9 mouse cellular contexts compared by ENCODE assay signal in the genomic region with DNA sequence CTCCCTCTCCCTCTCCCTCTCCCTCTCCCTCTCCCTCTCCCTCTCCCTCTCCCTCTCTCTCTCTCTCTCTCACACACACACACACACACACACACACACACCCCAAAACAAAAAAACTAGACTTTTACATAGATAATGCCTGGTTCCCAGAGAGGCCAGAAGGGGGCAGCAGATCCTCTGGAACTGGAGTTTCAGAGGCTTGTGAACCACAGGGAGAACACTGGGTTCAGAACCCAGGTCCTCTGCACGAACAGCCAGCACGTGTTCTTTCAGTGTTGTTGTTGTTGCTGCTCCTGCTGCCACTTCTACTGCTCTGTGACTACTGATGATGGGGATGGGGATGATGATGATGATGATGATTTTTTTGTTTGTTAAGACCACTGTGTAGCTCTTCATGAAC.
DNase-seq lines count a peak whose midpoint lies in the region; ATAC-seq and TF ChIP-seq lines count a peak whose summit lies in the region.
"Had no signal": no experiment of that assay in that cellular context is flagged by ENCODE, and none has a peak within 500 bp of the region (broad histone marks: within the 10 kb centered on the region; RNA-seq: fewer than 3 reads in every experiment).

No protein-coding gene starts in this region.

- H3K9ac ChIP-seq in hindbrain, embryonic 11.5 days (ENCODE audit: low read depth, low read length): no peak overlapping the region
- H3K9ac ChIP-seq in hindbrain, embryonic 13.5 days: no peak overlapping the region
- no peak overlapping the region for H3K9ac ChIP-seq in lung, embryonic 14.5 days
- no peak overlapping the region for H3K9ac ChIP-seq in hindbrain, embryonic 14.5 days

- H3K27me3 ChIP-seq in hindbrain, embryonic 11.5 days (ENCODE audit: control insufficient read depth, insufficient read depth, low read length): no peaks in the 10 kb centered on the region
- H3K27me3 ChIP-seq in hindbrain, embryonic 13.5 days: no peaks in the 10 kb centered on the region
- H3K27me3 ChIP-seq in lung, embryonic 14.5 days (ENCODE audit: insufficient read depth, low read length): no peaks in the 10 kb centered on the region
- no peaks in the 10 kb centered on the region for H3K27me3 ChIP-seq in hindbrain, embryonic 14.5 days (ENCODE audit: control insufficient read depth, insufficient read depth, low read length)

- no peaks in the 10 kb centered on the region for H3K36me3 ChIP-seq in hindbrain, embryonic 11.5 days (ENCODE audit: control insufficient read depth, insufficient read depth, low read length)
- H3K36me3 ChIP-seq in hindbrain, embryonic 13.5 days: no peaks in the 10 kb centered on the region
- no peaks in the 10 kb centered on the region for H3K36me3 ChIP-seq in lung, embryonic 14.5 days (ENCODE audit: insufficient read depth)
- no peaks in the 10 kb centered on the region for H3K36me3 ChIP-seq in hindbrain, embryonic 14.5 days (replicated peaks; ENCODE audit: control insufficient read depth, insufficient read depth)

- no peak overlapping the region for H3K4me3 ChIP-seq in hindbrain, embryonic 11.5 days (ENCODE audit: low read depth, low read length)
- H3K4me3 ChIP-seq in hindbrain, embryonic 13.5 days: no peak overlapping the region
- H3K4me3 ChIP-seq in lung, embryonic 14.5 days (ENCODE audit: low read depth, low read length): no peak overlapping the region
- no peak overlapping the region for H3K4me3 ChIP-seq in hindbrain, embryonic 14.5 days (replicated peaks; ENCODE audit: low read length)
- H3K4me3 ChIP-seq: erythroblast, embryonic 14.5 days had no signal

- peak; percentile 46 for TF ChIP-seq CTCF in lung, embryonic 14.5 days (IDR thresholded peaks at IDR 0.05; ENCODE audit: low read depth)

- no peaks in the 10 kb centered on the region for H3K9me3 ChIP-seq in hindbrain, embryonic 11.5 days (ENCODE audit: control insufficient read depth, low read length)
- no peaks in the 10 kb centered on the region for H3K9me3 ChIP-seq in hindbrain, embryonic 13.5 days
- no peaks in the 10 kb centered on the region for H3K9me3 ChIP-seq in lung, embryonic 14.5 days (ENCODE audit: low read depth, low read length)
- H3K9me3 ChIP-seq in hindbrain, embryonic 14.5 days (ENCODE audit: control insufficient read depth, low read length): no peaks in the 10 kb centered on the region

- WGBS in hindbrain, embryonic 11.5 days: 38% methylated on average over 2 of the region's 2 CpGs
- 28% methylated on average over 2 of the region's 2 CpGs for WGBS in hindbrain, embryonic 13.5 days
- WGBS in lung, embryonic 14.5 days: 34% methylated on average over 2 of the region's 2 CpGs
- WGBS in hindbrain, embryonic 14.5 days: 24% methylated on average over 2 of the region's 2 CpGs

- DNase-seq in hindbrain, embryonic 11.5 days (ENCODE audit: low spot score): peak; percentile 49
- DNase-seq in urinary bladder, postnatal 25 days (ENCODE audit: low spot score): peak; percentile 5
- no peak for DNase-seq in urinary bladder, postnatal 10 days (ENCODE audit: low spot score)
- peak; percentile 13 to 17 for DNase-seq in cerebellum, postnatal 36 days
- DNase-seq in lung, embryonic 14.5 days: peak; percentile 62
- peak; percentile 66 for DNase-seq in thymus, postnatal 4 days
- DNase-seq in hindbrain, embryonic 14.5 days (ENCODE audit: low spot score): no peak

- no peak overlapping the region for H3K4me2 ChIP-seq in hindbrain, embryonic 11.5 days (replicated peaks; ENCODE audit: low read depth, low read length)
- no peak overlapping the region for H3K4me2 ChIP-seq in hindbrain, embryonic 13.5 days
- H3K4me2 ChIP-seq in lung, embryonic 14.5 days: no peak overlapping the region
- no peak overlapping the region for H3K4me2 ChIP-seq in hindbrain, embryonic 14.5 days (replicated peaks)

- ATAC-seq in hindbrain, embryonic 11.5 days (ENCODE audit: low FRiP score): no peak
- no peak for ATAC-seq in hindbrain, embryonic 13.5 days (ENCODE audit: low FRiP score)
- no peak for ATAC-seq in lung, embryonic 14.5 days (ENCODE audit: insufficient read depth)
- ATAC-seq in hindbrain, embryonic 14.5 days (ENCODE audit: low FRiP score): no peak

- no peaks in the 10 kb centered on the region for H3K4me1 ChIP-seq in hindbrain, embryonic 11.5 days (replicated peaks; ENCODE audit: control insufficient read depth, insufficient read depth, low read length)
- H3K4me1 ChIP-seq in hindbrain, embryonic 13.5 days (replicated peaks): no peaks in the 10 kb centered on the region
- H3K4me1 ChIP-seq in lung, embryonic 14.5 days (ENCODE audit: insufficient read depth): no peaks in the 10 kb centered on the region
- H3K4me1 ChIP-seq in hindbrain, embryonic 14.5 days (replicated peaks; ENCODE audit: control insufficient read depth, insufficient read depth, low read length): no peaks in the 10 kb centered on the region

- no peak overlapping the region for H3K27ac ChIP-seq in hindbrain, embryonic 11.5 days (ENCODE audit: low read depth, low read length)
- H3K27ac ChIP-seq in hindbrain, embryonic 13.5 days: no peak overlapping the region
- no peak overlapping the region for H3K27ac ChIP-seq in lung, embryonic 14.5 days (ENCODE audit: low read depth)
- no peak overlapping the region for H3K27ac ChIP-seq in hindbrain, embryonic 14.5 days

Comparison
In these comparisons a context has a peak if more than half of its experiments do, and no peak if none do; other contexts are left out.
1. DNase-seq: peak in hindbrain, embryonic 11.5 days (single experiment), urinary bladder, postnatal 25 days (single experiment), cerebellum, postnatal 36 days (2 of 2), lung, embryonic 14.5 days (single experiment) and thymus, postnatal 4 days (single experiment); none in urinary bladder, postnatal 10 days (single experiment) and hindbrain, embryonic 14.5 days (single experiment).